Mouse (Mus musculus): ENCODE measurements around the gene Fbxw19. TPM values are rescaled to one million over a fixed set of nuclear protein-coding genes. Genes with fewer than 3 reads are reported as not detected.

Gene Fbxw19
- not detected in 2 replicates for polyA plus RNA-seq (2015; fragmentation: Nextera tagmentation; extraction: Ambion mirVana)

GRCm38 (mm10) chr9:109495775-109496174 is at the start of gene Fbxw19:
Gene Fbxw19 (minus strand): TSS chr9:109495875.

GRCm38 (mm10) chr9:109449040-109449439 is 46.6 kb downstream of the Fbxw19 start, which contains the start of gene Fbxw16:
Gene Fbxw16 (minus strand): TSS chr9:109449140.

Other genes starting within 250 kb of the Fbxw19 start
- gene Fbxw14, start 208.2 kb downstream of the Fbxw19 start, polyA plus RNA-seq (2015; fragmentation: Nextera tagmentation; extraction: Ambion mirVana): not detected in 2 replicates
- gene Fbxw28, start 156.2 kb downstream of the Fbxw19 start, polyA plus RNA-seq (2015; fragmentation: Nextera tagmentation; extraction: Ambion mirVana): not detected in 2 replicates
- not detected in 2 replicates for gene Fbxw22, start 91.6 kb downstream of the Fbxw19 start, polyA plus RNA-seq (2015; fragmentation: Nextera tagmentation; extraction: Ambion mirVana)
- not detected in 2 replicates for gene Fbxw16, start 46.7 kb downstream of the Fbxw19 start, polyA plus RNA-seq (2015; fragmentation: Nextera tagmentation; extraction: Ambion mirVana)
- not detected in 2 replicates for gene Fbxw15, start 72.4 kb upstream of the Fbxw19 start, polyA plus RNA-seq (2015; fragmentation: Nextera tagmentation; extraction: Ambion mirVana)
- not detected in 2 replicates for gene Fbxw24, start 130.2 kb upstream of the Fbxw19 start, polyA plus RNA-seq (2015; fragmentation: Nextera tagmentation; extraction: Ambion mirVana)
- not detected in 2 replicates for gene Fbxw25, start 168.8 kb upstream of the Fbxw19 start, polyA plus RNA-seq (2015; fragmentation: Nextera tagmentation; extraction: Ambion mirVana)
- gene Fbxw18, start 206.8 kb upstream of the Fbxw19 start, polyA plus RNA-seq (2015; fragmentation: Nextera tagmentation; extraction: Ambion mirVana): not detected in 2 replicates